8 mouse cellular contexts compared by ENCODE assay signal in genomic region chr5:148966395-148966794, GRCm38 (mm10). TPM values are rescaled to one million over a fixed set of nuclear protein-coding genes. Genes with fewer than 3 reads are reported as not detected.
DNase-seq lines count a peak whose midpoint lies in the region; ATAC-seq and TF ChIP-seq lines count a peak whose summit lies in the region.

No protein-coding gene starts in this region.

- ATAC-seq in liver, embryonic 12.5 days, result no peak
- ATAC-seq in stomach, embryonic 16.5 days (ENCODE audit: insufficient read depth, low FRiP score), result no peak

- H3K4me2 ChIP-seq in liver, embryonic 12.5 days, result peak overlapping the region; percentile 65
- peak overlapping the region; percentile 5; the same call in 1 of the 2 replicates for H3K4me2 ChIP-seq in stomach, embryonic 16.5 days (ENCODE audit: low read depth, low read length)

- peak overlapping the region; percentile 16; the same call in 1 of the 2 replicates for H3K4me3 ChIP-seq in heart, adult 2 months
- H3K4me3 ChIP-seq in thymus, adult 2 months (ENCODE audit: control insufficient read depth, insufficient read depth, low read length), result peak overlapping the region; percentile 37
- no peak overlapping the region for H3K4me3 ChIP-seq in liver, embryonic 12.5 days
- no peak overlapping the region for H3K4me3 ChIP-seq in stomach, embryonic 16.5 days (replicated peaks; ENCODE audit: low read length)

- H3K27me3 ChIP-seq in heart, adult 2 months (ENCODE audit: control insufficient read depth, insufficient read depth, low read length), result no peaks in the 10 kb centered on the region
- no peaks in the 10 kb centered on the region for H3K27me3 ChIP-seq in thymus, adult 2 months (ENCODE audit: control insufficient read depth, insufficient read depth, low read length)
- H3K27me3 ChIP-seq in liver, embryonic 12.5 days (replicated peaks), result no peaks in the 10 kb centered on the region
- no peaks in the 10 kb centered on the region for H3K27me3 ChIP-seq in stomach, embryonic 16.5 days (ENCODE audit: control insufficient read depth, insufficient read depth, low read length)

- TF ChIP-seq POLR2A in heart, adult 2 months (IDR thresholded peaks at IDR 0.05; ENCODE audit: insufficient read depth, low read depth, low read length), result no peak
- no peak for TF ChIP-seq POLR2A in thymus, adult 2 months (IDR thresholded peaks at IDR 0.05; ENCODE audit: control insufficient read depth, extremely low read depth, insufficient read depth, low read length, poor library complexity)

- peaks cover 4% of the 10 kb centered on the region for H3K36me3 ChIP-seq in heart, adult 2 months (ENCODE audit: control insufficient read depth, insufficient read depth, low read length)
- no peaks in the 10 kb centered on the region; the same call in 1 of the 2 replicates for H3K36me3 ChIP-seq in thymus, adult 2 months (ENCODE audit: control insufficient read depth, insufficient read depth, low read length)
- H3K36me3 ChIP-seq in liver, embryonic 12.5 days, result no peaks in the 10 kb centered on the region
- H3K36me3 ChIP-seq in stomach, embryonic 16.5 days (ENCODE audit: control insufficient read depth, insufficient read depth, low read length), result no peaks in the 10 kb centered on the region

- no peak for DNase-seq in heart, adult 2 months
- no peak for DNase-seq in heart, postnatal 4 days
- DNase-seq in thymus, adult 2 months, result no peak
- no peak for DNase-seq in thymus, postnatal 0 days (ENCODE audit: low spot score)
- no peak for DNase-seq in urinary bladder, postnatal 25 days (ENCODE audit: low spot score)
- no peak for DNase-seq in cerebellum, adult 11 months

- H3K27ac ChIP-seq in heart, adult 2 months, result peak overlapping the region; percentile 67
- peak overlapping the region; percentile 98 for H3K27ac ChIP-seq in thymus, adult 2 months (ENCODE audit: control insufficient read depth, insufficient read depth, low read length)
- peak overlapping the region; percentile 91 for H3K27ac ChIP-seq in liver, embryonic 12.5 days
- peak overlapping the region; percentile 77 for H3K27ac ChIP-seq in stomach, embryonic 16.5 days (ENCODE audit: low read length)

- no peak for TF ChIP-seq CTCF in heart, adult 2 months (IDR thresholded peaks at IDR 0.05)
- no peak for TF ChIP-seq CTCF in thymus, adult 2 months (IDR thresholded peaks at IDR 0.05; ENCODE audit: borderline replicate concordance, control insufficient read depth, extremely low read depth, insufficient read depth, low read length, poor library complexity)

- peaks cover 10% of the 10 kb centered on the region for H3K4me1 ChIP-seq in heart, adult 2 months (ENCODE audit: control insufficient read depth, insufficient read depth, low read length)
- peaks cover 55% of the 10 kb centered on the region for H3K4me1 ChIP-seq in thymus, adult 2 months (replicated peaks; ENCODE audit: control insufficient read depth, insufficient read depth, low read length)
- H3K4me1 ChIP-seq in liver, embryonic 12.5 days, result peaks cover 75% of the 10 kb centered on the region
- peaks cover 18% of the 10 kb centered on the region for H3K4me1 ChIP-seq in stomach, embryonic 16.5 days (ENCODE audit: control insufficient read depth, insufficient read depth, low read length)

- no peak for TF ChIP-seq EP300 in heart, adult 2 months (IDR thresholded peaks at IDR 0.05; ENCODE audit: insufficient read depth, low read depth, low read length)

- WGBS in heart, adult 2 months, result 45% methylated on average over 6 of the region's 6 CpGs
- WGBS in thymus, adult 2 months, result 45% methylated on average over 6 of the region's 6 CpGs
- WGBS in liver, embryonic 12.5 days (ENCODE audit: insufficient replicate concordance), result 56% methylated on average over 6 of the region's 6 CpGs
- 47% methylated on average over 6 of the region's 6 CpGs for WGBS in stomach, embryonic 16.5 days

- H3K79me2 ChIP-seq in heart, adult 2 months (replicated peaks; ENCODE audit: control insufficient read depth, insufficient read depth, low read length), result no peaks in the 10 kb centered on the region

- intact Hi-C loops in heart, adult 2 months (cut with DNase I), result no loop called here

- no peak overlapping the region; the same call in 1 of the 2 replicates for H3K9ac ChIP-seq in heart, adult 2 months (ENCODE audit: low read depth, low read length)
- peak overlapping the region; percentile 47 for H3K9ac ChIP-seq in liver, embryonic 12.5 days
- no peak overlapping the region for H3K9ac ChIP-seq in stomach, embryonic 16.5 days (ENCODE audit: low read length)

- no peaks in the 10 kb centered on the region for H3K9me3 ChIP-seq in liver, embryonic 12.5 days (replicated peaks)
- no peaks in the 10 kb centered on the region for H3K9me3 ChIP-seq in stomach, embryonic 16.5 days (replicated peaks; ENCODE audit: control insufficient read depth, low read length)

RNA-seq across cellular contexts. Expression of gene Gm42791, which starts 28.6 kb away (rescaled TPM):
- total RNA-seq in heart, adult 2 months (2021), result 1 to 10 TPM; 5.7 to 5.9 TPM
- not detected in 2 replicates for polyA plus RNA-seq in heart, adult 2 months (2012; rRNA removed)
- 1 to 10 TPM; 2.6 to 2.9 TPM for total RNA-seq in heart, postnatal 4 days (2021)
- polyA plus RNA-seq in thymus, adult 2 months (2012; rRNA removed), result not detected in 2 replicates
- polyA plus RNA-seq in thymus, postnatal 0 days (2015; fragmentation: Nextera tagmentation; extraction: Ambion mirVana), result 0.79 TPM in 1 of 2 replicates, not detected in the other
- polyA plus RNA-seq in liver, embryonic 12.5 days (2016; fragmentation: Nextera tagmentation; extraction: Ambion mirVana), result 0.51 and 1.7 TPM in 2 replicates
- 1.6 and 2.2 TPM in 2 replicates for polyA plus RNA-seq in stomach, embryonic 16.5 days (2015; fragmentation: Nextera tagmentation; extraction: Ambion mirVana)

RNA-seq across cellular contexts. Expression of gene Katnal1, which starts 37.3 kb away (rescaled TPM):
- 10 to 100 TPM in 1 of 2 experiments, 1 to 10 TPM in 1; 9.5 to 10.4 TPM for total RNA-seq in heart, adult 2 months (2021)
- polyA plus RNA-seq in heart, adult 2 months (2012; rRNA removed), result 4.8 and 8.7 TPM in 2 replicates
- 10 to 100 TPM in 1 of 2 experiments, 1 to 10 TPM in 1; 9.6 to 11.0 TPM for total RNA-seq in heart, postnatal 4 days (2021)
- polyA plus RNA-seq in thymus, adult 2 months (2012; rRNA removed), result 5.6 and 6.3 TPM in 2 replicates
- 6.7 and 6.8 TPM in 2 replicates for polyA plus RNA-seq in thymus, postnatal 0 days (2015; fragmentation: Nextera tagmentation; extraction: Ambion mirVana)
- polyA plus RNA-seq in liver, embryonic 12.5 days (2016; fragmentation: Nextera tagmentation; extraction: Ambion mirVana), result 18.3 and 18.9 TPM in 2 replicates
- 10.5 and 11.0 TPM in 2 replicates for polyA plus RNA-seq in stomach, embryonic 16.5 days (2015; fragmentation: Nextera tagmentation; extraction: Ambion mirVana)

Comparison
In these comparisons a context has a peak if more than half of its experiments do, and no peak if none do; other contexts are left out.
1. H3K4me3 ChIP-seq: peak in heart, adult 2 months (single experiment) and thymus, adult 2 months (single experiment); none in liver, embryonic 12.5 days (single experiment) and stomach, embryonic 16.5 days (single experiment).
2. Peak in every context shown above with its lines, with median percentiles within 50 percentile points of each other: H3K27ac ChIP-seq.